9 mouse cellular contexts compared by ENCODE assay signal in genomic region chr2:143536485-143536884, GRCm38 (mm10). TPM values are rescaled to one million over a fixed set of nuclear protein-coding genes. Genes with fewer than 3 reads are reported as not detected.
DNase-seq lines count a peak whose midpoint lies in the region; ATAC-seq and TF ChIP-seq lines count a peak whose summit lies in the region.
"Had no signal": no experiment of that assay in that cellular context is flagged by ENCODE, and none has a peak within 500 bp of the region (broad histone marks: within the 10 kb centered on the region; RNA-seq: fewer than 3 reads in every experiment).

No protein-coding gene starts in this region.

- TF ChIP-seq CTCF in liver, postnatal 0 days (IDR thresholded peaks at IDR 0.05; ENCODE audit: low read depth): no peak
- TF ChIP-seq CTCF in brain, embryonic 14.5 days (IDR thresholded peaks at IDR 0.05; ENCODE audit: borderline replicate concordance, extremely low read depth, insufficient read depth, insufficient read length): no peak

- H3K27ac ChIP-seq in liver, postnatal 0 days (ENCODE audit: low read depth): no peak overlapping the region
- no peak overlapping the region for H3K27ac ChIP-seq in liver, embryonic 11.5 days (ENCODE audit: low read depth, low read length)
- H3K27ac ChIP-seq in limb, embryonic 11.5 days (replicated peaks; ENCODE audit: low read depth, low read length): no peak overlapping the region
- H3K27ac ChIP-seq: stomach, embryonic 15.5 days had no signal

- DNase-seq in liver, postnatal 0 days: peak; percentile 22
- no peak for DNase-seq in liver, embryonic 11.5 days (ENCODE audit: low spot score)
- DNase-seq in Muller cell, postnatal 12 days (ENCODE audit: inconsistent ontology term): peak; percentile 27
- DNase-seq in brain, embryonic 14.5 days (ENCODE audit: low read depth): peak; percentile 55
- DNase-seq in limb, embryonic 11.5 days (ENCODE audit: low spot score): peak; percentile 80
- DNase-seq in frontal cortex, postnatal 14 days (ENCODE audit: low spot score in 2 of 2): no peak
- no peak for DNase-seq in B cell, adult 2 months

- H3K9ac ChIP-seq in liver, postnatal 0 days (replicated peaks): no peak overlapping the region
- no peak overlapping the region for H3K9ac ChIP-seq in liver, embryonic 11.5 days (ENCODE audit: low read depth, low read length)
- no peak overlapping the region for H3K9ac ChIP-seq in limb, embryonic 11.5 days (ENCODE audit: low read length)
- H3K9ac ChIP-seq: stomach, embryonic 15.5 days had no signal

- no peak for TF ChIP-seq POLR2A in brain, embryonic 14.5 days (IDR thresholded peaks at IDR 0.05; ENCODE audit: borderline replicate concordance, extremely low read depth, insufficient read depth, insufficient read length, poor library complexity, severe bottlenecking)

- no peaks in the 10 kb centered on the region for H3K36me3 ChIP-seq in liver, postnatal 0 days (replicated peaks; ENCODE audit: insufficient read depth, low read length)
- no peaks in the 10 kb centered on the region for H3K36me3 ChIP-seq in liver, embryonic 11.5 days (ENCODE audit: control insufficient read depth, insufficient read depth, low read length)
- no peaks in the 10 kb centered on the region for H3K36me3 ChIP-seq in limb, embryonic 11.5 days (ENCODE audit: control insufficient read depth, insufficient read depth, low read length)
- H3K36me3 ChIP-seq: stomach, embryonic 15.5 days had no signal

- TF ChIP-seq EP300 in liver, postnatal 0 days (IDR thresholded peaks at IDR 0.05; ENCODE audit: low read depth): no peak

- no peaks in the 10 kb centered on the region for H3K27me3 ChIP-seq in liver, postnatal 0 days (ENCODE audit: insufficient read depth, low read length)
- no peaks in the 10 kb centered on the region for H3K27me3 ChIP-seq in liver, embryonic 11.5 days (replicated peaks; ENCODE audit: control insufficient read depth, insufficient read depth, low read length)
- no peaks in the 10 kb centered on the region for H3K27me3 ChIP-seq in limb, embryonic 11.5 days (ENCODE audit: control insufficient read depth, insufficient read depth, low read length)
- H3K27me3 ChIP-seq: stomach, embryonic 15.5 days had no signal

- WGBS in liver, postnatal 0 days (ENCODE audit: insufficient replicate concordance): 4% methylated on average over 3 of the region's 3 CpGs
- WGBS in liver, embryonic 11.5 days: 10% methylated on average over 3 of the region's 3 CpGs
- WGBS in limb, embryonic 11.5 days: 17% methylated on average over 3 of the region's 3 CpGs

- H3K9me3 ChIP-seq in liver, postnatal 0 days (ENCODE audit: low read length): no peaks in the 10 kb centered on the region
- no peaks in the 10 kb centered on the region for H3K9me3 ChIP-seq in liver, embryonic 11.5 days (ENCODE audit: control insufficient read depth, low read length)
- H3K9me3 ChIP-seq in limb, embryonic 11.5 days (ENCODE audit: control insufficient read depth, low read length): no peaks in the 10 kb centered on the region
- H3K9me3 ChIP-seq: stomach, embryonic 15.5 days had no signal

- H3K4me2 ChIP-seq in liver, postnatal 0 days (ENCODE audit: low read depth, low read length): no peak overlapping the region
- no peak overlapping the region for H3K4me2 ChIP-seq in liver, embryonic 11.5 days
- H3K4me2 ChIP-seq in limb, embryonic 11.5 days (ENCODE audit: low read depth, severe bottlenecking): no peak overlapping the region
- H3K4me2 ChIP-seq: stomach, embryonic 15.5 days had no signal

- H3K4me3 ChIP-seq in liver, postnatal 0 days (ENCODE audit: low read depth, low read length): no peak overlapping the region
- no peak overlapping the region for H3K4me3 ChIP-seq in liver, embryonic 11.5 days (ENCODE audit: low read depth, low read length)
- H3K4me3 ChIP-seq in limb, embryonic 11.5 days (ENCODE audit: low read depth, low read length): no peak overlapping the region
- H3K4me3 ChIP-seq: stomach, embryonic 15.5 days had no signal

- ATAC-seq in liver, postnatal 0 days: no peak
- ATAC-seq in liver, embryonic 11.5 days (replicated peaks; ENCODE audit: low FRiP score): no peak
- peak; percentile 68; the same call in 1 of the 2 replicates for ATAC-seq in limb, embryonic 11.5 days (ENCODE audit: insufficient number of reproducible peaks, low FRiP score, low TSS enrichment, low read depth)
- ATAC-seq in megakaryocyte progenitor cell, adult 5-6 weeks (replicated peaks; ENCODE audit: poor library complexity): no peak

- H3K4me1 ChIP-seq in liver, postnatal 0 days (ENCODE audit: insufficient read depth): no peaks in the 10 kb centered on the region
- H3K4me1 ChIP-seq in liver, embryonic 11.5 days (replicated peaks; ENCODE audit: control insufficient read depth, insufficient read depth, low read length): no peaks in the 10 kb centered on the region
- H3K4me1 ChIP-seq in limb, embryonic 11.5 days (ENCODE audit: control insufficient read depth, insufficient read depth, low read length): no peaks in the 10 kb centered on the region
- H3K4me1 ChIP-seq: stomach, embryonic 15.5 days had no signal

RNA-seq across cellular contexts. Expression of gene Pcsk2, which starts 9.5 kb away (rescaled TPM):
- polyA plus RNA-seq in liver, postnatal 0 days (2015; fragmentation: Nextera tagmentation; extraction: Ambion mirVana): not detected in 2 replicates
- 0.40 and 0.56 TPM in 2 replicates for polyA plus RNA-seq in liver, embryonic 11.5 days (2014; fragmentation: Nextera tagmentation; extraction: Ambion mirVana)
- polyA plus RNA-seq in brain, embryonic 14.5 days (2012; rRNA removed): 16.3 and 25.7 TPM in 2 replicates
- polyA plus RNA-seq in limb, embryonic 11.5 days (2014; fragmentation: Nextera tagmentation; extraction: Ambion mirVana): 0.47 and 0.51 TPM in 2 replicates
- not detected in 2 replicates for total RNA-seq in megakaryocyte progenitor cell, adult 5-6 weeks (2015)
- total RNA-seq in megakaryocyte progenitor cell, adult 5-6 weeks (2017): not detected in 2 replicates

Comparison
In these comparisons a context has a peak if more than half of its experiments do, and no peak if none do; other contexts are left out.
1. DNase-seq: peak in liver, postnatal 0 days (single experiment), Muller cell, postnatal 12 days (single experiment), brain, embryonic 14.5 days (single experiment) and limb, embryonic 11.5 days (single experiment); none in liver, embryonic 11.5 days (single experiment), frontal cortex, postnatal 14 days (0 of 2) and B cell, adult 2 months (0 of 2).
2. RNA of gene Pcsk2, which starts 9.5 kb away (polyA plus RNA-seq): 16.3 to 25.7 TPM in brain, embryonic 14.5 days; 0.40 to 0.56 TPM in liver, embryonic 11.5 days, 0.47 to 0.51 TPM in limb, embryonic 11.5 days and not detected in liver, postnatal 0 days; every median in the first group is over 10 times any median in the second.